Mouse (Mus musculus) megakaryocyte, embryonic 14.5 days (primary cell): Measurements from ENCODE around the gene Gm30737.
"Not testable (repeated sequence)": the region's sequence is repeated elsewhere in the genome, so short reads cannot be mapped to it uniquely, and the experiment has no call there.

Source experiments
- FLI1 ChIP-seq: IDR thresholded peaks from 2 replicates; pipeline ENCODE4 v1.6.1; 2012; ENCODE audit warnings: low read length, inconsistent platforms, mixed read lengths
- GATA1 ChIP-seq: IDR thresholded peaks from 3 replicates; pipeline ENCODE4 v1.6.1; 2012; ENCODE audit warnings: mixed read lengths, low read length, inconsistent platforms, borderline replicate concordance

DNA sequence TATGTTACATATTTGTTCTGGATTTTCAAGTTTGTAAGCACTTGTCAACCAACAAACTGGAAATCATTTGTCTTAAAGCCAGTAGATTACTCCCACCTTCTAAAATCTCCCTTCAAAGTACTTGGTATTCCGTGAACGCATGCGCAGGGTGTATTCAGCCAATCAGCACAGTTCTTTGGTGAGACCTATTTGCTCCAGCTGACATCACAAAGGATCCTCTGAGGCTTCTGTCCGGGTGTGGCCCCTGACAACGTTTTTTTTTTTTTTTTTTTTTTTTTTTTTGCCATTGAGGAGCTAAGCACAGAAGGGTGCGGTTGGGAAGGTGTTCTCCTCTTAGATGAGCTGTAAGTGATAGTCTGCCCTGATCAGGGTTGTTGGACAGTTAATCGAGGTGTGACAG, at the start of gene Gm30737:
- not testable (repeated sequence) for TF ChIP-seq GATA1, FLI1
